Mouse (Mus musculus) C2C12 (cell line): ENCODE results near the gene S100a9.

Experiments used
- CTCF ChIP-seq: IDR thresholded peaks from one replicate; pipeline ENCODE4 v1.5.1; 2011; ENCODE audit not compliant: control insufficient read depth, insufficient read depth, insufficient read length
- FOSL1 ChIP-seq: IDR thresholded peaks from one replicate; pipeline ENCODE4 v1.8.0; 2011; ENCODE audit warnings: mild to moderate bottlenecking, low read length; ENCODE audit not compliant: poor library complexity, insufficient read depth, severe bottlenecking
- MYOD1 ChIP-seq: IDR thresholded peaks from one replicate; pipeline ENCODE4 v1.6.1; 2011; ENCODE audit warnings: low read depth; ENCODE audit not compliant: control insufficient read depth, insufficient read length
- MYOG ChIP-seq: IDR thresholded peaks from one replicate; pipeline ENCODE4 v1.6.1; 2011; ENCODE audit not compliant: control insufficient read depth, insufficient read length; ENCODE audit errors: extremely low read depth
- USF1 ChIP-seq: IDR thresholded peaks from one replicate; pipeline ENCODE4 v1.6.1; 2011; ENCODE audit warnings: low read depth, mild to moderate bottlenecking, control low read depth, moderate library complexity

GRCm38 (mm10) chr3:90668846-90669245, 26.7 kb downstream of the S100a9 start, which contains the start of gene S100a8:
- TF ChIP-seq CTCF (no peak), MYOG (no peak), USF1 (no peak), MYOD1 (no peak), FOSL1 (no peak)
